ENCODE assay signal across 25 mouse cellular contexts in the genomic region with DNA sequence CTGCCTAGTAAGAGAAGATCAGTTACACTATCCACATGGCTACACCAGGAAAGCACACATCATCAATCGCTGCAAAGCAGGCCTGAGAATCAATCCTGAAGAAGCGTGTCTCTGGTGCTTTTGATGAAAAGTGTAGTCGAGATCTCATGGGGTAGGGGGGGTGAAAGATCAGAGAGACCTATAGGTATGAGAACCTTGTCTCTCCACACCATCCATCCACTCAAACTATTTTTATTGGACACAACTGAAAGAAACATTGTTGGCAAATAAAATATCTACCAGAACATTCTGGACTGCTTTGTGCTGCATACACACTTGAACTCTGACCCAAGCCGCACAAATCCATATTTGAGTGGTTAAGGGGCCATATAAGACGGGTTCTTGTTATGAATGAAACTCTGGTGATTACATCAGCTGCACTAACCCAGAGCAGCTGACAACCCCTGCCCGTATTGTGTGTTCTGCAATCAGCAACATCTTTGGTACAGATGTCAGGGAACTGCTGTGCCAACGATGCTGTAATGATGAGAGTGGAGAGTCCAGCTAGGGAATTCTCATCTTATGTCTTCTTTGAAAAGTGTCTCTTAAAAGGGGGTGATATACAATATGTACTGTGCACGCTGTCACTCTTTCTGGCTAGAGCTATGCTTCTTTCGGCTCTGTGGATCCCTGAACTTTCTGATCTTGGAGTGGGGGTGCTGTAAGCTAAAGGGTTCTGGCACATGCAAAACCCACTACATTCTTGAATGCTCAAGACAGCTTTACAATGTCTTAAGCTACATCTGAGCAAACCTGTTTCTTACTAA.
A peak's percentile ranks its signal among the peaks of the same experiment; 100 is the strongest.
DNase-seq lines count a peak whose midpoint lies in the region; ATAC-seq and TF ChIP-seq lines count a peak whose summit lies in the region.
"Had no signal": no experiment of that assay in that cellular context is flagged by ENCODE, and none has a peak within 500 bp of the region (broad histone marks: within the 10 kb centered on the region; RNA-seq: fewer than 3 reads in every experiment).

No protein-coding gene starts in this region.

- WGBS in midbrain, embryonic 11.5 days = 90% methylated on average over 9 of the region's 9 CpGs
- 86% methylated on average over 9 of the region's 9 CpGs for WGBS in midbrain, embryonic 14.5 days
- WGBS in embryonic facial prominence, embryonic 14.5 days = 44% methylated on average over 9 of the region's 9 CpGs
- WGBS in limb, embryonic 14.5 days = 41% methylated on average over 9 of the region's 9 CpGs

- no peak overlapping the region for H3K4me3 ChIP-seq in midbrain, embryonic 11.5 days (ENCODE audit: low read depth, low read length)
- no peak overlapping the region for H3K4me3 ChIP-seq in midbrain, embryonic 14.5 days (replicated peaks; ENCODE audit: low read depth, low read length)
- no peak overlapping the region for H3K4me3 ChIP-seq in embryonic facial prominence, embryonic 14.5 days (ENCODE audit: low read depth, low read length)
- no peak overlapping the region for H3K4me3 ChIP-seq in limb, embryonic 14.5 days (replicated peaks; ENCODE audit: low read length)
- H3K4me3 ChIP-seq: erythroblast, embryonic 14.5 days; heart, embryonic 12.5 days; kidney, embryonic 15.5 days; midbrain, embryonic 12.5 days; neural tube, embryonic 13.5 days had no signal

- H3K9ac ChIP-seq in midbrain, embryonic 11.5 days (ENCODE audit: low read length) = no peak overlapping the region
- no peak overlapping the region for H3K9ac ChIP-seq in midbrain, embryonic 14.5 days (replicated peaks; ENCODE audit: low read length)
- no peak overlapping the region for H3K9ac ChIP-seq in embryonic facial prominence, embryonic 14.5 days (ENCODE audit: low read depth, low read length)
- H3K9ac ChIP-seq in limb, embryonic 14.5 days (ENCODE audit: low read depth, low read length, severe bottlenecking) = no peak overlapping the region
- H3K9ac ChIP-seq: forebrain, postnatal 0 days; heart, embryonic 12.5 days; hindbrain, embryonic 14.5 days; kidney, embryonic 15.5 days; midbrain, embryonic 12.5 days; neural tube, embryonic 13.5 days had no signal

- DNase-seq in midbrain, embryonic 11.5 days (ENCODE audit: low spot score, missing footprints) = peak; percentile 66
- DNase-seq in midbrain, embryonic 14.5 days = no peak
- DNase-seq in embryonic facial prominence, embryonic 14.5 days (ENCODE audit: low spot score) = peak; percentile 74
- DNase-seq in limb, embryonic 14.5 days (ENCODE audit: low spot score) = peak; percentile 78
- DNase-seq in kidney, adult 18-20 months = no peak
- DNase-seq in left cerebral cortex, postnatal 36 days (ENCODE audit: low spot score in 2 of 2) = no peak
- DNase-seq: adrenal gland, adult 8-10 months; B cell, adult 2 months; cerebellum, adult 8-10 months; cerebellum, postnatal 36 days; forebrain, postnatal 0 days; gastrocnemius, postnatal 36 days; heart, adult 18-20 months; heart, postnatal 4 days; kidney, adult 11 months; kidney, postnatal 25 days; lung, postnatal 36 days had no signal

- intact Hi-C loops in left cerebral cortex, postnatal 36 days (cut with DNase I) = no loop called here

- no peaks in the 10 kb centered on the region for H3K27me3 ChIP-seq in midbrain, embryonic 11.5 days (ENCODE audit: control insufficient read depth, insufficient read depth, low read length)
- H3K27me3 ChIP-seq in midbrain, embryonic 14.5 days (ENCODE audit: control insufficient read depth, insufficient read depth, low read length) = no peaks in the 10 kb centered on the region
- no peaks in the 10 kb centered on the region for H3K27me3 ChIP-seq in embryonic facial prominence, embryonic 14.5 days (replicated peaks; ENCODE audit: control insufficient read depth, insufficient read depth, low read length)
- H3K27me3 ChIP-seq in limb, embryonic 14.5 days (ENCODE audit: control insufficient read depth, insufficient read depth, low read length) = no peaks in the 10 kb centered on the region
- H3K27me3 ChIP-seq: heart, embryonic 12.5 days; kidney, embryonic 15.5 days; midbrain, embryonic 12.5 days; neural tube, embryonic 13.5 days had no signal

- H3K27ac ChIP-seq in midbrain, embryonic 11.5 days (ENCODE audit: low read depth, low read length) = no peak overlapping the region
- no peak overlapping the region for H3K27ac ChIP-seq in midbrain, embryonic 14.5 days (replicated peaks; ENCODE audit: low read depth, low read length)
- no peak overlapping the region for H3K27ac ChIP-seq in embryonic facial prominence, embryonic 14.5 days (replicated peaks; ENCODE audit: low read depth, low read length)
- H3K27ac ChIP-seq in limb, embryonic 14.5 days (replicated peaks; ENCODE audit: low read depth, low read length) = no peak overlapping the region
- H3K27ac ChIP-seq: hindbrain, embryonic 14.5 days; kidney, embryonic 15.5 days; midbrain, embryonic 12.5 days; neural tube, embryonic 13.5 days had no signal

- no peak for ATAC-seq in midbrain, embryonic 11.5 days (ENCODE audit: low FRiP score)
- no peak for ATAC-seq in midbrain, embryonic 14.5 days (ENCODE audit: low FRiP score, low TSS enrichment)
- peak; percentile 78 for ATAC-seq in embryonic facial prominence, embryonic 14.5 days (ENCODE audit: low read depth)
- peak; percentile 75 for ATAC-seq in limb, embryonic 14.5 days (ENCODE audit: low FRiP score, low read depth)
- ATAC-seq: activated CD4-positive, CD25-positive, alpha-beta regulatory T cell, adult 4 months; forebrain, postnatal 0 days had no signal

- H3K4me2 ChIP-seq in midbrain, embryonic 11.5 days = no peak overlapping the region
- H3K4me2 ChIP-seq in midbrain, embryonic 14.5 days (ENCODE audit: low read length) = no peak overlapping the region
- no peak overlapping the region for H3K4me2 ChIP-seq in embryonic facial prominence, embryonic 14.5 days (ENCODE audit: low read depth, low read length)
- H3K4me2 ChIP-seq in limb, embryonic 14.5 days (replicated peaks; ENCODE audit: low read depth, low read length, severe bottlenecking) = no peak overlapping the region
- H3K4me2 ChIP-seq: heart, embryonic 12.5 days; hindbrain, embryonic 14.5 days; kidney, embryonic 15.5 days; liver, embryonic 11.5 days; midbrain, embryonic 12.5 days; neural tube, embryonic 13.5 days had no signal

- no peaks in the 10 kb centered on the region for H3K4me1 ChIP-seq in midbrain, embryonic 11.5 days (ENCODE audit: control insufficient read depth, insufficient read depth, low read length)
- H3K4me1 ChIP-seq in midbrain, embryonic 14.5 days (ENCODE audit: control insufficient read depth, insufficient read depth, low read length) = no peaks in the 10 kb centered on the region
- H3K4me1 ChIP-seq in embryonic facial prominence, embryonic 14.5 days (ENCODE audit: control insufficient read depth, insufficient read depth, low read length) = 0 out of 2 replicates have a peak, but pooled peaks cover 5% of the 10 kb centered on the region
- H3K4me1 ChIP-seq in limb, embryonic 14.5 days (ENCODE audit: control insufficient read depth, insufficient read depth, low read length) = peaks cover 19% of the 10 kb centered on the region
- H3K4me1 ChIP-seq: heart, embryonic 12.5 days; kidney, embryonic 15.5 days; midbrain, embryonic 12.5 days; neural tube, embryonic 13.5 days had no signal

- H3K36me3 ChIP-seq in midbrain, embryonic 11.5 days (ENCODE audit: control insufficient read depth, insufficient read depth, low read length) = no peaks in the 10 kb centered on the region
- H3K36me3 ChIP-seq in midbrain, embryonic 14.5 days (ENCODE audit: control insufficient read depth, insufficient read depth, low read length) = no peaks in the 10 kb centered on the region
- no peaks in the 10 kb centered on the region for H3K36me3 ChIP-seq in embryonic facial prominence, embryonic 14.5 days (ENCODE audit: control insufficient read depth, insufficient read depth, low read length)
- H3K36me3 ChIP-seq in limb, embryonic 14.5 days (ENCODE audit: control insufficient read depth, insufficient read depth, low read length) = no peaks in the 10 kb centered on the region
- H3K36me3 ChIP-seq: heart, embryonic 12.5 days; kidney, embryonic 15.5 days; midbrain, embryonic 12.5 days; neural tube, embryonic 13.5 days had no signal

- no peaks in the 10 kb centered on the region for H3K9me3 ChIP-seq in midbrain, embryonic 11.5 days (ENCODE audit: control insufficient read depth, low read length)
- H3K9me3 ChIP-seq in midbrain, embryonic 14.5 days (ENCODE audit: control insufficient read depth, low read length) = no peaks in the 10 kb centered on the region
- H3K9me3 ChIP-seq in embryonic facial prominence, embryonic 14.5 days (ENCODE audit: control insufficient read depth, low read length) = no peaks in the 10 kb centered on the region
- no peaks in the 10 kb centered on the region for H3K9me3 ChIP-seq in limb, embryonic 14.5 days (ENCODE audit: control insufficient read depth, low read length)
- H3K9me3 ChIP-seq: heart, embryonic 12.5 days; kidney, embryonic 15.5 days; midbrain, embryonic 12.5 days; neural tube, embryonic 13.5 days had no signal

- TF ChIP-seq POLR2A in limb, embryonic 14.5 days (IDR thresholded peaks at IDR 0.05; ENCODE audit: borderline replicate concordance, extremely low read depth, insufficient read depth, insufficient read length) = no peak

Comparison
In these comparisons a context has a peak if more than half of its experiments do, and no peak if none do; other contexts are left out.
1. DNase-seq: peak in midbrain, embryonic 11.5 days (single experiment), embryonic facial prominence, embryonic 14.5 days (single experiment) and limb, embryonic 14.5 days (single experiment); none in midbrain, embryonic 14.5 days (single experiment), kidney, adult 18-20 months (single experiment) and left cerebral cortex, postnatal 36 days (0 of 2).
2. ATAC-seq: peak in embryonic facial prominence, embryonic 14.5 days (single experiment) and limb, embryonic 14.5 days (single experiment); none in midbrain, embryonic 11.5 days (single experiment) and midbrain, embryonic 14.5 days (single experiment).